Mouse (Mus musculus) megakaryocyte, embryonic 14.5 days (primary cell): ENCODE data around the gene Ahnak. TPM values are rescaled to one million over a fixed set of nuclear protein-coding genes. Genes with fewer than 3 reads are reported as not detected.

Experiments
- H3K27me3 ChIP-seq: replicated peaks from 2 replicates; pipeline ENCODE3; 2012; ENCODE audit warnings: inconsistent platforms
- H3K36me3 ChIP-seq: replicated peaks from 2 replicates; pipeline ENCODE3; 2012; ENCODE audit warnings: low read length, inconsistent platforms, mixed read lengths
- H3K4me1 ChIP-seq: 2 replicates; pipeline ENCODE4 v1.6.1; 2012; ENCODE audit warnings: inconsistent platforms
- H3K4me3 ChIP-seq: replicated peaks from 2 replicates; pipeline ENCODE3; 2012; ENCODE audit warnings: moderate library complexity, mild to moderate bottlenecking, inconsistent platforms
- H3K9me3 ChIP-seq: 2 replicates; pipeline ENCODE4 v1.6.1; 2012; ENCODE audit warnings: inconsistent platforms
- FLI1 ChIP-seq: IDR thresholded peaks from 2 replicates; pipeline ENCODE4 v1.6.1; 2012; ENCODE audit warnings: low read length, inconsistent platforms, mixed read lengths
- GATA1 ChIP-seq: IDR thresholded peaks from 3 replicates; pipeline ENCODE4 v1.6.1; 2012; ENCODE audit warnings: mixed read lengths, low read length, inconsistent platforms, borderline replicate concordance
- polyA plus RNA-seq: library from polyadenylated mRNA; stranded (reverse); fragments of >175 nt; gene quantifications from 2 replicates; pipeline ENCODE4 v1.2.3, GENCODE M21; 2012; ENCODE audit warnings: low replicate concordance; ENCODE audit not compliant: insufficient read depth

Gene Ahnak
- polyA plus RNA-seq, 1 experiment = 28.7 TPM

GRCm38 (mm10) chr19:9087821-9088220 is 98.7 kb downstream of the Ahnak start, which contains the start of gene Scgb1a1:
Gene Scgb1a1, minus strand, starts transcription at chr19:9087958.
- peaks cover 23% of the 10 kb centered on the region for H3K27me3 ChIP-seq
- TF ChIP-seq FLI1 (no peak), GATA1 (no peak)
- peaks cover 7% of the 10 kb centered on the region for H3K4me1 ChIP-seq
- H3K9me3 ChIP-seq = no peaks in the 10 kb centered on the region
- no peak within 1 kb of the TSS for H3K4me3 ChIP-seq
- H3K36me3 ChIP-seq = no peaks in the 10 kb centered on the region

GRCm38 (mm10) chr19:9090191-9090590 is 101.1 kb downstream of the Ahnak start:
- no peaks in the 10 kb centered on the region; the same call in 1 of the 2 replicates for H3K4me1 ChIP-seq
- no peak for TF ChIP-seq GATA1
- no peak for TF ChIP-seq FLI1
- H3K36me3 ChIP-seq = no peaks in the 10 kb centered on the region
- H3K4me3 ChIP-seq = no peak overlapping the region
- H3K27me3 ChIP-seq = peaks cover 32% of the 10 kb centered on the region
- no peaks in the 10 kb centered on the region for H3K9me3 ChIP-seq

GRCm38 (mm10) chr19:9090709-9091108 is 101.6 kb downstream of the Ahnak start:
- TF ChIP-seq FLI1 (no peak), GATA1 (no peak)

GRCm38 (mm10) chr19:9095111-9095510 is 106.0 kb downstream of the Ahnak start:
- H3K9me3 ChIP-seq = no peaks in the 10 kb centered on the region
- H3K36me3 ChIP-seq = no peaks in the 10 kb centered on the region
- no peak overlapping the region for H3K4me3 ChIP-seq
- H3K4me1 ChIP-seq = no peaks in the 10 kb centered on the region
- peaks cover 18% of the 10 kb centered on the region for H3K27me3 ChIP-seq
- TF ChIP-seq GATA1 (no peak), FLI1 (no peak)

More at GRCm38 (mm10) chr19:9090709-9091108, 101.6 kb downstream of the Ahnak start:
- Histone ChIP-seq H3K4me3 (no peak overlapping the region), H3K4me1 (no peaks in the 10 kb centered on the region; the same call in 1 of the 2 replicates), H3K36me3 (no peaks in the 10 kb centered on the region), H3K27me3 (peaks cover 32% of the 10 kb centered on the region), H3K9me3 (no peaks in the 10 kb centered on the region)

GRCm38 (mm10) chr19:9097441-9097840 is 108.4 kb downstream of the Ahnak start:
- Histone ChIP-seq H3K9me3 (no peaks in the 10 kb centered on the region), H3K36me3 (no peaks in the 10 kb centered on the region), H3K4me3 (no peak overlapping the region), H3K4me1 (no peaks in the 10 kb centered on the region), H3K27me3 (peaks cover 22% of the 10 kb centered on the region)
- TF ChIP-seq FLI1 (no peak), GATA1 (no peak)

- Histone ChIP-seq H3K27me3 (peaks cover 20% of the 10 kb centered on the region), H3K4me1 (no peaks in the 10 kb centered on the region), H3K36me3 (no peaks in the 10 kb centered on the region), H3K4me3 (no peak overlapping the region), H3K9me3 (no peaks in the 10 kb centered on the region)
- TF ChIP-seq FLI1 = no peak
- no peak for TF ChIP-seq GATA1
These were observed 110.7 kb downstream of the Ahnak start for GRCm38 (mm10) chr19:9099751-9100150.

GRCm38 (mm10) chr19:9100297-9101061 is 111.4 kb downstream of the Ahnak start:
- TF ChIP-seq FLI1 = no peak
- no peak for TF ChIP-seq GATA1
- no peak overlapping the region for H3K4me3 ChIP-seq
- no peaks in the 10 kb centered on the region for H3K4me1 ChIP-seq
- no peaks in the 10 kb centered on the region for H3K9me3 ChIP-seq
- H3K27me3 ChIP-seq = peaks cover 23% of the 10 kb centered on the region
- H3K36me3 ChIP-seq = no peaks in the 10 kb centered on the region

- Histone ChIP-seq H3K4me1 (peaks cover 2% of the 10 kb centered on the region), H3K36me3 (no peaks in the 10 kb centered on the region), H3K9me3 (no peaks in the 10 kb centered on the region), H3K4me3 (no peak overlapping the region), H3K27me3 (peaks cover 23% of the 10 kb centered on the region)
- no peak for TF ChIP-seq GATA1
- TF ChIP-seq FLI1 = no peak
These were observed 112.0 kb downstream of the Ahnak start for GRCm38 (mm10) chr19:9101062-9101457.

- Histone ChIP-seq H3K4me1 (peaks cover 18% of the 10 kb centered on the region), H3K27me3 (peaks cover 26% of the 10 kb centered on the region), H3K4me3 (no peak overlapping the region), H3K36me3 (no peaks in the 10 kb centered on the region), H3K9me3 (no peaks in the 10 kb centered on the region)
- no peak for TF ChIP-seq GATA1
- no peak for TF ChIP-seq FLI1
These were observed 114.9 kb downstream of the Ahnak start for GRCm38 (mm10) chr19:9103986-9104385.

GRCm38 (mm10) chr19:9105101-9105685 is 116.1 kb downstream of the Ahnak start:
- Histone ChIP-seq H3K4me3 (no peak overlapping the region), H3K27me3 (peaks cover 24% of the 10 kb centered on the region), H3K9me3 (no peaks in the 10 kb centered on the region), H3K36me3 (no peaks in the 10 kb centered on the region), H3K4me1 (peaks cover 18% of the 10 kb centered on the region)
- TF ChIP-seq FLI1 (no peak), GATA1 (no peak)
